Mouse (Mus musculus) yolk sac, embryonic 10.5 days (tissue): ENCODE measurements around the gene Kdm4d.
A peak's percentile ranks its signal among the peaks of the same experiment; 100 is the strongest.
"Not testable (repeated sequence)": the region's sequence is repeated elsewhere in the genome, so short reads cannot be mapped to it uniquely, and the experiment has no call there.

ENCODE experiments used
- DNase-seq: peaks from one replicate; pipeline ENCODE4 v3.0.0-alpha.2; 2017; ENCODE audit warnings: low spot score

Gene Kdm4d

DNA sequence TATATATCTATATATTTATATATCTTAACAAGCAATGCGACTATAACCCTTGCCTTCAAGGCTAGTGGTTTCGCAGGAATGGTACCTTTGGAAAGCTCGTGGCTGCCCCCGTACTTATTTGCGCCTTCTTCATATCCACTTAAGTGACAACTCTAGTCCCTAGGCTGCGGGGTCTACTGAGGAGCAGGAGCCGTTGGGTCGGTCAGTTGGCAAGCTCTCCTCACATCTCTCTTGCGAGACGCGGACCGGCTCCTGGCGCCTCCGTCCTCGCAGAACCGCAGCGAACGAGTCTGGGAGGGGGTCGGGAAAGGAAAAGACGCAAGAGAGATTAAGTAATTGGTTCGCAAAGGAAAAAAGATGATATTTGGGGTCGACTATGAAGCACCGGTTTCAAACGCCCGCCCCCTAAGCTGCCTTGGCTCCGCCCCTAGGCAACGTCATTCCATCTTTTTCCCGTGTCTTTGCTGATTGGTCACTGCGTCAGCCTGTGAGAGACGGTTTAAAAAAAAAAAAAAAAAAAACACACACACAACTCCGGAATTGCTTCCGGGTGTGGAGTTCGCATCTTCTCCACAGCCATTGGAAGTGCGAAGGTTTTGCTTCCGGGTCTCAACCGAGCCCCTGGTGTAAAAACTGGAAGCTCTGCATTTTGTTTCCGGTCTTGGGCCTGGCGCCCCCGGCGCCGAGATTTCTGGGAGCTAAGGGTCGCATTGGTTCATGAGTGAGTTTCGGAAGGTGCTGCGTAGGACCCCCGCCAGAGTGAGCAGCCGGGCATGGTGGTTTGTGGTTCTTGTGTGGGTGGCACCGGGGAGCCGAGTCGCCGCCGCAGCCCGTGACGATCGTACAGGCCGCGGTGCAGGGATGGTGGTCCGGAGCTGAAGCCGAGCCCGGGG, at the start of gene Kdm4d, which contains the start of gene Cwc15:
Gene Kdm4d (minus strand): TSS at position 460 of the 893 bp plus-strand sequence.
Gene Cwc15 (plus strand): TSS at position 595 of the 893 bp plus-strand sequence.
- peak; percentile 94 for DNase-seq

DNA sequence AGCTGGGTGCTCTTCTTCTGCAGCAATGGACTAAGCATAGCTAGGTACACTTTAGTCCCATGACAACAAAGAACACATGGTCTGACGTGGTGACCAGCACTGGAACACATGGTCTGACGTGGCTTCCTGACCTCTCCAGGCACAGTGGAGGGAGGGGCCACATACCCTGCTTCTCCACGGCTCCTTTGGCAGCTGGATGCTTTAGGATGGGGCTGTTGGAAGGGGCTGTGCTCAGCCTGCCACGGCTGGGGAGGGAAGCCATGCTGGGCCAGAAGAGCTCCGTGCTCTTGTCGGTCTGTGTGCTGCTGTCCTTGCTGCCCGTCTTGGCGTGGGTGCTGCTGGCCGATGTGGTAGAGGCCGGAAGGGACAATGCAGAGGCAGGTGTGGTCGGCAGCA, 48.1 kb upstream of the Kdm4d start:
- no peak for DNase-seq

DNA sequence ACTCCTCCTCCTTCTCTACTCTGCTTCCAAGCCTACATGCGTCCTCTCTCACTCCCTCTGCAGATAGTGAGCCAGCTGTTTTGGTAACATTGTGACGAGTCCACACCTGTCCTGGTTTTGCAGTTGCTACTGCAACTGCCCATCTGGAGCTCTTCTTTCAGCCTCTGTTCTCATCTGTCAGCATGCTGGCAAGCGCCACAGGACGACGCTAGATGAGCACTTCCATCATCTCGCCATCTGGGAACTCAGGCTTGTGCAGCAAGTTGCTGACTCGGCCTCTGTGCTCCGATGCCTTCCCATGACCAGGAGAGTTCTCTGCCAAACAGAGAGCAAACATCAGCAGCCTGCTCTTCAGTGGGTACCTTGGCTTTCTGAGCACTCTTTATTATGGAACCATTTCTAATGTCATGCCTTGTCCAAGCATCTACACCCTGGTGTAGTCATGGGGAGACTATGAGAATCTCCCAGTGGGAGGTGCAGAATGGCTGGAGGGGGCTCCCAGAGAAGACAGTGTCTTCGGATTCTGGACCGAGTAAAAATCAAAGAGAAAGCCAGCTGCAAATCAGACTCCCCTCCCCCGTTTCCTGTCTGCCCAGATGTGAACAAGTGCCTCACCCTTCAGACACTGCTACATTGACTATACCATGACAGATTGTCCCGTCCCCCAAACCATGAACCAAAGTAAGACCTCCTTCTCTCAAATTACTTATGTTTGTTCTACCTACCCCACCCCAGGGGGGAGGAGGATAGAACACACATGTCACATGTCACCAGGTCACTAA, 47.5 kb upstream of the Kdm4d start:
- no peak for DNase-seq

DNA sequence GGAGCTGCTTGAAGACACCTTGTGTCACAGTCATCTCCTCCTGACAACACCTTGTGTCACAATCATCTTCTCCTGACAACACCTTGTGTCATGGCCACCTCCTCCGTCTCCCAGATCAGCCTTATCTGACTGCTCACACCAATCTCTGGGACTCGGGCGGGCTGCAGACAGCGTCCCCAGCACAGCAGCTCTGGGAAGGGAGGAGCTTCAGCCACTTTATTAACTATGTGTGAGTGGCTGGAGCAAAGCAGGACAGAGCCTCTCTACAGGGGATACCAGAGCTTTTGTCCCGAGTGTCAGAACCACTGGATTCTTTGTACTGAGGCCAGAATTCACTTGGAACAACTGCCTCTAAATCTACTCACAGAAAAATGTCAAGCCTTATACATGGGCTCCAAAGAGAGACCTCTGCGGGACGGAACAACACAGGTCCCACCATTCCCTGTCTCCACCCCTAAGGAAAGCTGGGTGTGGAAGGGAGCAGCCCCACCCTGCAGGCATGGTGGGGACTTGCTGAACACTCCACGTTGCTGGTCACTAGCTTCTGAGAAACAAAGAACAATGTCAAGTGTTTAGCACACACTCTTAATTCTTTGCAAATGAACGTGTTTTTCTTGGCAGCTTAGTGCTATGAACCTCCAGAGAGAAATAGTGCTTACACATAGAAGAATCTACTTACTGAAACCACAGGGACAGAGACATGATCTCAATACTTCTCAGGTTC, 43.9 kb upstream of the Kdm4d start:
- no peak for DNase-seq

DNA sequence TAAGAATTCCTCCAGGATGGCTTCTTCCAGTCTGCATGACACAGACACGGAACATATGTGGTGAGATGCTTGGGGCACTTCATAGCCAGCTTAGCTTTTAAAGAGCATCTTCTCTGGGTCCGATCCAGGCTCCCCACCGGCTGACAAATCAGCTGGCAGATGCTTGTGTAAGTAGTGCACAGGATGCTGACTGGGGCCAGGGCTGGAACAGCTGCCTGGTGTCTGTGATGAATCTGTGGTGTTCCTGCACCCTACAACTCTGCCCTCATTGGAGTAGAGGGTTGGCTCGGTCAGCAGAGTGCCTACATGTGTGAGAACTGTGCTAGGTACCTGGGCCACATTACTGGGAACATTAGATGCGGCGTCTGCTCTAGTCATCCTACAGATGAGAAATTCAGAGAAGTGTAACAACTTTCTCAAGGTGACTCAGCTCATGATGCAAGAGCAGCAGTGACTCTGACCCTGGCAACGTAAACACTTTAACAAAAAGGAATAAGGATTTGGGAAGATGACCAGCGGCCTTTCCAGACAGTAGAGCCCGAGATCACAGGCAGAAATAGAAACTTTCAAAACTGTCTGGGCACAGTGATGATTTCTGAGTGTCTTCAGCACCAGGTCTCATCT, 34.7 kb upstream of the Kdm4d start:
- DNase-seq: no peak

DNA sequence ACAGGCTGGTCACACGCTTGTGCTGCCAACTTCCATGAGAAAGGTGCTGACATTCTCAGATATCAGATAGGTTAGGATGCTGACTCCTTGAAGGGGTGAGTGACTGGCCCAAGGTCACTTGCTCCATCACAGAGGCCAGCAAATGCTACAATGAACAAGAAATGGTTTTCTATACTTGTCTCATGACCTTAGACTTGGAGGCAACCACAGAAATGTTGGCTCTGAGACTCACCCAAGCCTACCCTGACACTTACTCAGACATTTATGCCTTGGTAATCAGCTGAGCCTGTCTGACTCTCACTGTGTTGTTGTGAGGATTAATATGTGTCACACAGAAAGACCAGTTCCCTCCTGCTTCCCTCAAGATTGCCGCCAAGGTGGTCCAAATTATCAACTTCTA, 33.4 kb upstream of the Kdm4d start:
- no peak for DNase-seq

DNA sequence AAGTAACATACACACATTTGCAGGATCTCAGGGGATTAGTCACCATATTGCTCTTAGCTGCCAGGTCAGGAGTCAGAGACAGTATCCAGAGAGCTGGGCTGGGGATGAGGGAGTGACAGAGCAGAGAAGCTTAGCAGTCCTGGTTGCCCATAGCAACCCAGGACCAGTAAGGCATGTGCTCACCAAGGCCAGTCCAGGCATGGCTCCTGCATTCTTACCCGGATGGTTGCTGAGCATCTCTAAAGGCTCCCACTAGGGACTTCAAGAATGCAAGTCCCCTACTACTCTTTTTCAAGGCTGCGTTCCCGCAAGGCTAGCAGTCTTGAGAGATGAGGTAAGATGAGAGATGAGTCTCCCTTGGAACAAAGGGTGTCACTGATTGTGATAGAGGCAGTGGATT, 32.0 kb upstream of the Kdm4d start:
- no peak for DNase-seq

DNA sequence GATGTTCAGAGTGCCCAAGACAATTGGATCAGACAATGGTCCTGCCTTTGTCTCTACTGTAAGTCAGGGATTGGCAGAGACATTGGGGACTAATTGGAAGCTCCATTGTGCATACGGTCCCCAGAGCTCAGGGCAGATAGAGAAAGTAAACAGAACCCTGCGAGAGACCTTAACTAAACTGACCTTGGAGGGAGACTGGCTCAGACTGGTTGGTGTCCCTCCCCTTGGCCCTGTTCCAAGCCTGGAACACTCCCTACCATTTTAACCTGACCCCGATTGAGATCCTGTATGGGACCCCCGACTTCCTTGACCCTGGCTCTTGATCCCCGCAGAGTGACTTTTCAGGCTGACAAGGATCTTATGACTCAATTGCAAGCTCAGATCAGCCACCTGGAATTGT, 29.7 kb upstream of the Kdm4d start:
- no peak for DNase-seq

DNA sequence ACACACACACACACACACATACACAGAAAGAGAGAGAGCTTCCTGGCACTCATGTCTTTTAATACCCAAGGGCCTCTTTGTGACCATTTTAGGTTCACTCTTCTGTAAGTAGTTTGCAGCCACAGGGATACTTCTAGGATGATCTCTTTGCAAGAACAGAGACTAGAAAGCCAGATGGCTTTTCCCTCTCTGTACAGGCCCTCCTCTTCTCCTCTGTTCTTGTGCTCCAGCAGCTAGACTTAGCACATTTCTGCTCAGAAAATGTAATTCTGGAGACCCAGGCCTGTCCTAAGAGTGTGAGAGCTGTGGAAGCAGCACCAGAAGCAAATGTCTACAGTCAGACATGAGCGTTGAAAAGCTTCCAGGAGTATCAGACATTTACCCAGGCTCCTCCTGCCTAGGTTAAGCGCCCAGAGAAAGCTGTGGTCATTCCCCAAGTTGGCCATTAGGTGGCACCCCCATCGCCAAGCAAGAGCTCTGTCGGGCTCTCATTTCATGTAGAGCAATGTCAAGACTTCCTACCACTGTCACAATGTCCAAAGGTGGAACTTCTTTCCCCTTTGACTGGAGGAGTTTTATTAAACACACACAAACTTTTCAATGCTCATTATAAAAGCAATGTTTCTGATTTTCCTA, 23.2 kb upstream of the Kdm4d start:
- peak; percentile 60 for DNase-seq

DNA sequence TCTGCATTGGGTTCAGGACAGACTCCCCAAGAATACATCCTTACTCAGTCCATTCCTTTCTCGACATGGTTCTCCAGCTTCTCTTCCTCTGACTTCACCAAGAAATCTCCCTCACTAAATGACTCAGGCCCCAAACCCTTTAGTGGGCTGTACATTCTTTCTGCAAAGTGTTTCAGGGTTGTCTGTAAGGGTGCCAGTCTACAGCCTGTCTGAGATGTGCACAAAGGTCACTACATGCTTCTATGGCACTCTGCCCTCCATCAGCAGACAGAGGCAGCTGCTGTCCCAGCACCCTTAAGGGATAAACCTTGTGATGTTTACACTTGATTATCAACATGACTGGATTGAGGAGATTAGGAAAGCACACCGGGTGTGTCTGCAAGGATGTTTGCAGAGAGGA, 21.4 kb upstream of the Kdm4d start:
- DNase-seq: peak; percentile 12

DNA sequence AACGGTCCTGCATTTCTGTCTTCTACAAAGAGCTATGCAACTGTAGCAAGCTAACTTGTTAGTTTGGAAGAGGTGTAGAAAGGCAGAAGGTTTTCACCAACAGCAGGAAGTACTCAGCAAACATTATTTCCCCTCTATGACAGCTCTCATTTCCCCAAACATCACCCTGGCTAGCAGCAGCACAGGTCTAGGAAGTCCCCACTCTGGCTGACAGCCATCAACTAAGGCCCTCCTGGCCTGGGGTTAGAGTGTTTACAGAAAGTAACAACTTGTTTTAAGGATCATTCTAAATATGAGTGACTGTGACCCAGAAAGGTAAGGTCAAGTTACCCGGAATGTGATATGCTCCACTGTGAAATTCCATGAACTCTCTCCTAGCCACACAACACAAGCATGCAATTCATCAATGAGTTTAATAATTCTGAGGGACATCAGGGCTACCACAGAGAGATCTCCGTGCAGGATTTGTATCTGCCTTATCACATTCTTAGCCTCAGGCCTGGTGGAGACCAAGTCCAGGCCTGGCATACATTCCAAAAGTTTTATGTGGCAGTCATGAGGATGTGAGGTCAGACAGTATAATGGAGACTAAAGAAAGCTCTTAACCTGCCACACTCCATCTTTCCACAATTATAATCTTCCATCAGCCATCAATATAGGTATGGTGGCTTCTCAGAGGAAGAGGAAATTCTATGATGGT, 20.8 kb upstream of the Kdm4d start:
- no peak for DNase-seq

DNA sequence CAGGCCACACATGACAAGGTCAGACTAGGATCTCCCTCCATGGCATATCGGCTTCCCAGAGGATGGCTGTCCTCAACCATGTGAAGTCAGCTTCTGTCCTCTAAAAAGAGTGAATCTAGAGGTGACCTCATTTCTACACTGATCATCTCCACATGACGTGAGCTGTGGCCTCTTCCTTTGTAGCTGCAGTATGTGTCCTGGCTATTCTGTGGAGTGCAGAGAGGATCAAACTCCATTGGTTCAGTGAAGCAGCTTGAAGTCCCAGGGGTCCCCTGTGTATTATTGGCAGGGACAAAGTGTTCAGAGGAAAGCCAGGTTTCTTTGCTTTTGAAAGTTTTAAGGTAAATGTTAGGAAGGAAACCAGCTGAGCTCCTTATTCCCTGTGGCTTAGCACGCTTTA, 17.8 kb upstream of the Kdm4d start:
- DNase-seq: no peak

DNA sequence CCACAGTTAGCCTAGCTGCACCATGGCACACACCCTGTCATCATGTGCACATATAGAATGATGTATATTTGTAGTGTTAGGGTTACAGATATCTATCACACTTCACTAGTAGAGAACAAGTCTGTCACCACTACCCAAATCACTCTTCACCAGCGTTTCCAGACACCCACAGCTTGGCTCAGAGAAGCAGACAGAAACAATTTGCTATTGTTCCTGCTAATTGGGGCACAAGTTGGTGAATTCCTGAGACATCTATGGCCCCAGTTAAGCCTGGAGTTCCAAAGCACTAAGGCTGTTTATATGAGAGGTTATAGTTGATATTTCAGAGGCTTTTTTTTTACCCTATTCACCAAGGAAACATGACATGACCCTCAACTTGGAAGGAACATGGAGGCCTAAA, 17.0 kb upstream of the Kdm4d start:
- no peak for DNase-seq

DNA sequence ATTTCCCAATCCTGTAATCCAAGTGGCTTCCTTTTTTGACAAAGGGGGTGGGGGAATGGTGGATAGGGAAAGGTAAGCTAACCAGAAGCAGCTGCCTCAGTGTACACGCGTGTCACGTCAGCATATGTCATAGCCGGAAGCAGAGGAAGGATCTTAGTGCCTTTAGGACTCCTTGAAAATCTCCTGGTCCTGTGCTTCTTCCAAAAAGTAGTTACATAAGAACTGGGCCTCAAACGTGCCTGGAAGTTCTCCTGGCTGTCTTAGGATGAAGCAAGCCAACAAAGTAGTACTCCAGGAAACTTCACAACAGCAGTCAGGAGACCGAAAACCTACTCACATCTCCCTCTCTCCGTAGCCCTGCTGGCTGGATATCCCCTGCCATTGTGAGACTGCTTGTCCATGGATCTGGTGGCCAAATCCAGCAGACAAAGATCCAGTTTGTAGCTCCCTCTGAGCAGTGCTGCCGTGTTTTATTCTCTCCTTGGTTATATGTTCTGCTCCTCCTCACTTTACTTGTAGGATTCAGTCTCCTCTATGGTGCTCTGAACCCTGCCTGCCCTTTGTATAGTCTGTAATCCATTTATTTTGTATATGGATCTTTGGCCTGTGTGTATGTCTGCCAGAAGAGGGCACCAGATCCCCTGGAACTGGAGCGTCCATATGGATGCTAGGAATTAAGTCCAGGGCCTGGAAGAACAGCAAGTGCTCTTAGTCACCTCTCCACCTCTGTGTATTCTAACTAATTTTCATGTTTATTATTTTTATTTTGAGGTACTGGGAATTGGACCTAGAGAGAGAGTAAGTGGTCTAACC, 12.6 kb upstream of the Kdm4d start:
- DNase-seq: peak; percentile 15

DNA sequence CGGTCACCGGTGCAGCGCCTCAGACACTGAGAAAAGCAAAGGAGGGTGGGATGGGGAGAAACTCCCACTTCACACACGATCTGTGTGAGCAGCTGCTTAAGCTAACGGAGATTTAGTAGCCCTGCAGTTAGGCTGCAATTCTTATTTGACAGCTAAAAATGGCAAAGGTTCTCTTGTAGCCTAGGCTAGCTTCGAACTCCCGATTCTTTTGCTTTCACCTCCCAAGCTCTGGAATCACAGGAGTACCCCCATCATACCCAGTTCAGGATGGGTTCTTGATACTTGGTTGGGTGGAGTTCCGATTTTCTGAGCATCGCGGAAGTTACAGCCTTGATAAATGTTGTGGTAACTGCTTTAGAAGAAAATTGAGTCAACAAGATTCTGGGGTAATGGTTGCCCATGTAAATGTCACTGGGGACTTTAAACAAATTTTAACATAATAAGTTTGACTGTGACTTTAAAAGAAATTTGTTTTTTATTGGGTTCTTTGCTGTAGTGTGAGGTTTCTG, 688 bp upstream of the Kdm4d start:
- DNase-seq: no peak

DNA sequence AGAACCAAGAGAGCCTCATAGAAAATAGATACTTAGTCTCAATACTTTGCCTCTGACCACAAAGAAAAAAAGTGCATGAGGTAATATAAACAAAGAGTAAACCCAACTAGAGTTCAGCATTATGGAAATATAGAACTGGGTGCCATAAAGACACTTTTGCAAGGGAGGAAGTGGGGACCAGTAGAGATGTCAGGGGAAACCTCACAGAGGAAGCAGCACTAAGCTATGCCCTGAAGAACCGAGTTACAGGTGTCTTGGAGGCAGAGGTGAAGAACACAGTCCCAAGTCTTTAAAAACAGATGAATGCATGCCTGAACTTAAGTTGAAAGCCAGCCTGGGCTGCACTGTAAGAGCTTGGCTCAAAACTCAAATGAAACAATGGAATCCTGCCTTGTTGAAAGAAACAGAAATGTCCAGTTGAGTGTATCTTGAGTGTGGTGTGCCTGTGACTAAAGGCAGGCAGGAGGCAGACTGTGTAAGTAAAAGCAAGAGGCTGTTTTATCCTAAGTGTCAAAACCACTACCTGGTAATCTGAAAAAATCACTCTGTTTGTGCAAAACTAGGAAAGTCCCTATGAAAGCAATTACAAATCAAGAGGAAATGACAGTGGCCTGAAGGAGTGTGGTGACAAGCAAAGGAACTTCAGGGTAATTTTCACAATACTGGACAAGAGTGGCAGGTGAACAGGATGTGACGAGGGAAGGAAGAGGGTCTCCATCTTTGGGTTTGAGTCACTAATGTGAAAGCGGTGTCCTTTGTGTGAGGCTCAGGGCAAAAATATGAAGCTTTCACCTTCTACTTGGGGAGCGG, 1.2 kb downstream of the Kdm4d start:
- no peak for DNase-seq

DNA sequence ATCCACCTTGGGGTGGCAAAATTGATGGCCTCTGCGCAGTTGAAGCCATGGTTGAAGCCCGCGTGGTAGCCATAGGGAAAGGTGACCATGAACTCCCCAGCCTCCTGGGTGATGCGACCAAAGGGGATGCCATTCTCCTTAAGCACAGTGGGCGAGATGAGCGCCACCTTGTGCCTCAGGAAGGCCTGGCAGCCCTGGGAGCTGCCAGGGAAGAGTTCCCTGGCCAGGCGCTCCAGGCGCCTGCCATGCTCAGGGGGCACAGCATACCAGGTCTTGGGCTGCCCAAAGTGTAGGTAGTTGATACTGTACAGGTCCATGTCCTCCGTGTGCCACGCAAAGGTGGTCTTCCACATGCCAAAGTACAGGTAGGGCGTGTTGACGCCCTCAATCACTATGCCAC, 36.6 kb downstream of the Kdm4d start:
- DNase-seq: not testable (repeated sequence)

DNA sequence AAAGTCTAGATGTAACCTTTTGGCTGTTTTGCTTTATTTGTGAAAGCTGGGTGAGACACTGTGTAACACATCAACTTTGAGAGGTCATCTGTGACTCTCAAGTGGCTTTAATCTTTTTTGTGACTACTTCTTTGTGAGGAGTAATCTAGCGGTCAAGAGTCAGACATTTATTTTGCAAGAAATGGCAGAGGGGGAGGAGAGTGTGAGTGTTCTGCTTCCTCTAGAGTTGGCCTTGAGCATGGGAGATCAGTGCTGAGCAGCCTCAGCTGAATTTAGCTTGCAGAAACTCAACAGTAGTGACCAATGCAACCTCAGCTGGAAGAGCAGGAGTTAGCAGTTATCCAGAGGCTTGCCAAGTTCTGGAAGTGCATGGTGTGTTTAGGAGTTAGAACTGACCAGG, 37.7 kb downstream of the Kdm4d start:
- not testable (repeated sequence) for DNase-seq

DNA sequence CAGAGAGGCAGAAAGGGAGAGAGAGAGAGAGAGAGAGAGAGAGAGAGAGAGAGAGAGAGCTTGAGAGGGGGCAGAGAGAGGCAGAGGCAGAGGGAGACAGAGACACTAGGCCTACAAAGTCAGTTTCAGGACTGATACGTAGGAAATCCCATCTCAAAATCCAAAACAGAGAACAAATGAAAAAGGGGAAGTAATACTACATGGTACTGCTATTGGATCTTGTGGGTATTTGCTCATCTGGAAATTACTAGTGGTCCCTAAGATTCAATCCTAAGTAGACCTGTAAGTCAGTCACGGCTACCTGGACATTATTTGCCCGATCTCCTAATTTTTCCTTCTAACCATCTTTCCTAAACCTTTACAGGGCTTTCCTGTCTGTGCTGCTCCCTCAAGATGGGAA, 44.0 kb downstream of the Kdm4d start:
- no peak for DNase-seq
